Mouse (Mus musculus): ENCODE results near the gene Trim66.

- no peak for TF ChIP-seq CTCF (IDR thresholded peaks at IDR 0.05; ENCODE audit: extremely low read depth, insufficient read depth, low read length)
- TF ChIP-seq POLR2A (IDR thresholded peaks at IDR 0.05; ENCODE audit: extremely low read depth, insufficient read depth, low read length), result no peak
Measured at GRCm38 (mm10) chr7:109536451-109536946, 28.6 kb upstream of the Trim66 start.
